Mouse (Mus musculus) liver, embryonic 14.5 days (tissue): ENCODE measurements around the gene Heyl. TPM values are rescaled to one million over a fixed set of nuclear protein-coding genes. Genes with fewer than 3 reads are reported as not detected.

ENCODE experiments used
- ATAC-seq: fragments of 200-750 bp; cut with Nextera tagmentation; 2 replicates; pipeline ENCODE4 v1.8.0; 2017; ENCODE audit warnings: moderate number of reproducible peaks, mild to moderate bottlenecking, moderate library complexity; ENCODE audit not compliant: insufficient read depth
- DNase-seq, 3 experiments: peaks; one replicate each; pipeline ENCODE4 v3.0.0-alpha.2; 2012 to 2013; ENCODE audit warnings: low read depth in 3 of 3, low spot score in 3 of 3
- H3K27ac ChIP-seq: fragments of 300-500 bp; sonication (generic); 2 replicates; pipeline ENCODE4 v1.5.1; 2014; ENCODE audit warnings: moderate library complexity, mild to moderate bottlenecking, control low read depth, inconsistent platforms
- H3K27me3 ChIP-seq: fragments of 300-500 bp; sonication (generic); 2 replicates; pipeline ENCODE4 v1.6.1; 2014; ENCODE audit warnings: mild to moderate bottlenecking, low read length, moderate library complexity; ENCODE audit not compliant: control insufficient read depth, insufficient read depth
- H3K36me3 ChIP-seq: fragments of 300-500 bp; sonication (generic); replicated peaks from 2 replicates; pipeline ENCODE4 v1.6.1; 2014; ENCODE audit warnings: low read depth; ENCODE audit not compliant: control insufficient read depth, insufficient read depth
- H3K4me1 ChIP-seq, 2 experiments: fragments of 200-500 bp in 1 of 2; fragments of 300-500 bp in 1 of 2; sonication (generic) in 1 of 2; replicated peaks; 2 replicates each; pipeline ENCODE4 v1.6.1; 2012 to 2014; ENCODE audit warnings: antibody characterized with exemption in 1 of 2, inconsistent platforms in 1 of 2, low read length in 1 of 2; ENCODE audit not compliant: control insufficient read depth in 2 of 2, insufficient read depth in 2 of 2
- H3K4me2 ChIP-seq: fragments of 300-500 bp; sonication (generic); 2 replicates; pipeline ENCODE4 v1.6.1; 2014; ENCODE audit warnings: low read depth, mild to moderate bottlenecking, control low read depth, moderate library complexity
- H3K4me3 ChIP-seq, 2 experiments: fragments of 200-500 bp in 1 of 2; fragments of 300-500 bp in 1 of 2; sonication (generic) in 1 of 2; 2 replicates each; pipeline ENCODE4 v1.5.1; 2012 to 2014; ENCODE audit warnings: low read depth in 2 of 2, low read length in 2 of 2, mild to moderate bottlenecking in 2 of 2, control low read depth in 1 of 2, inconsistent platforms in 1 of 2, moderate library complexity in 1 of 2; ENCODE audit not compliant: insufficient read depth in 1 of 2
- H3K9ac ChIP-seq: fragments of 300-500 bp; sonication (generic); replicated peaks from 2 replicates; pipeline ENCODE4 v1.6.1; 2014; ENCODE audit warnings: mild to moderate bottlenecking, control low read depth, moderate library complexity
- H3K9me3 ChIP-seq: fragments of 300-500 bp; sonication (generic); 2 replicates; pipeline ENCODE4 v1.6.1; 2016; ENCODE audit warnings: low read length, mixed read lengths; ENCODE audit not compliant: control insufficient read depth
- CTCF ChIP-seq: IDR thresholded peaks from 2 replicates; pipeline ENCODE4 v1.5.1; 2016; ENCODE audit warnings: antibody characterized with exemption, low read depth, control low read depth
- EP300 ChIP-seq: IDR thresholded peaks from 2 replicates; pipeline ENCODE4 v1.6.1; 2016; ENCODE audit warnings: antibody characterized with exemption, low read depth
- WGBS: fragments of 180-500 bp; shearing (Covaris S2); extraction: QIAGEN DNeasy Blood & Tissue Kit; methylation state at CpG from one replicate; pipeline ENCODE4 v1.1.7; 2014; ENCODE audit not compliant: insufficient replicate concordance; 5-methylcytosine and 5-hydroxymethylcytosine counted together
- polyA plus RNA-seq, 2 experiments: library from polyadenylated mRNA; depleted of rRNA in 1 of 2; stranded (reverse) in 1 of 2; unstranded in 1 of 2; fragments of >200 nt; fragmentation: Nextera tagmentation in 1 of 2; extraction: Ambion mirVana in 1 of 2; gene quantifications; 2 replicates each; pipeline versions ENCODE4 v1.2.1 to v1.2.3; 2012 to 2014

Gene Heyl
- polyA plus RNA-seq, 2 experiments = 0.42 to 0.46 TPM

GRCm38 (mm10) chr4:123211453-123211852 lies 21.9 kb upstream of the Heyl start:
- Histone ChIP-seq H3K27ac (no peak overlapping the region), H3K9ac (no peak overlapping the region), H3K36me3 (no peaks in the 10 kb centered on the region), H3K4me3 (no peak overlapping the region), H3K4me1 (no peaks in the 10 kb centered on the region), H3K27me3 (no peaks in the 10 kb centered on the region), H3K9me3 (no peaks in the 10 kb centered on the region), H3K4me2 (no peak overlapping the region)
- 40% methylated on average over 5 of the region's 5 CpGs for WGBS
- DNase-seq = no peak
- ATAC-seq = no peak
- TF ChIP-seq CTCF (no peak), EP300 (no peak)

GRCm38 (mm10) chr4:123212330-123212729 lies 21.0 kb upstream of the Heyl start:
- H3K4me1 ChIP-seq = no peaks in the 10 kb centered on the region
- ATAC-seq = no peak
- H3K4me2 ChIP-seq = no peak overlapping the region
- no peak overlapping the region for H3K9ac ChIP-seq
- TF ChIP-seq CTCF (no peak), EP300 (no peak)
- H3K9me3 ChIP-seq = no peaks in the 10 kb centered on the region
- no peaks in the 10 kb centered on the region for H3K36me3 ChIP-seq
- DNase-seq = no peak
- H3K27me3 ChIP-seq = no peaks in the 10 kb centered on the region
- no peak overlapping the region for H3K27ac ChIP-seq
- no peak overlapping the region for H3K4me3 ChIP-seq
- 27% methylated on average over 2 of the region's 2 CpGs for WGBS

- Histone ChIP-seq H3K27me3 (no peaks in the 10 kb centered on the region), H3K4me3 (no peak overlapping the region), H3K4me1 (no peaks in the 10 kb centered on the region), H3K9me3 (no peaks in the 10 kb centered on the region), H3K4me2 (no peak overlapping the region), H3K9ac (no peak overlapping the region), H3K27ac (no peak overlapping the region), H3K36me3 (no peaks in the 10 kb centered on the region)
- DNase-seq (no peak), ATAC-seq (no peak)
- 76% methylated on average over 9 of the region's 9 CpGs for WGBS
- TF ChIP-seq CTCF (no peak), EP300 (no peak)
Measured at GRCm38 (mm10) chr4:123213975-123214374, 19.4 kb upstream of the Heyl start.

GRCm38 (mm10) chr4:123215367-123215766 lies 18.0 kb upstream of the Heyl start:
- Histone ChIP-seq H3K4me1 (no peaks in the 10 kb centered on the region), H3K27me3 (no peaks in the 10 kb centered on the region), H3K27ac (no peak overlapping the region), H3K4me2 (no peak overlapping the region), H3K4me3 (no peak overlapping the region), H3K9ac (no peak overlapping the region), H3K36me3 (no peaks in the 10 kb centered on the region), H3K9me3 (no peaks in the 10 kb centered on the region)
- TF ChIP-seq CTCF = no peak
- TF ChIP-seq EP300 = no peak
- ATAC-seq (no peak), DNase-seq (no peak)
- 35% methylated on average over 1 of the region's 1 CpGs for WGBS

- Histone ChIP-seq H3K4me2 (no peak overlapping the region), H3K36me3 (no peaks in the 10 kb centered on the region), H3K27ac (no peak overlapping the region), H3K9ac (no peak overlapping the region), H3K4me3 (no peak overlapping the region), H3K9me3 (no peaks in the 10 kb centered on the region), H3K4me1 (no peaks in the 10 kb centered on the region), H3K27me3 (no peaks in the 10 kb centered on the region)
- DNase-seq = peak in 1 of 3 experiments; percentile 13
- WGBS = 6% methylated on average over 1 of the region's 1 CpGs
- no peak for ATAC-seq
- TF ChIP-seq EP300 = no peak
- peak; percentile 93 for TF ChIP-seq CTCF
Measured at GRCm38 (mm10) chr4:123216782-123217181, 16.6 kb upstream of the Heyl start.
